Mouse (Mus musculus) embryonic fibroblast, embryonic 13.5 days (primary cell): ENCODE data around the gene Asf1b. TPM values are rescaled to one million over a fixed set of nuclear protein-coding genes. Genes with fewer than 3 reads are reported as not detected.
A peak's percentile ranks its signal among the peaks of the same experiment; 100 is the strongest.

Experiments
- H3K27ac ChIP-seq: 2 replicates; pipeline ENCODE4 v1.5.1; 2012; ENCODE audit warnings: low read length, control low read depth, inconsistent platforms; ENCODE audit not compliant: insufficient read depth
- H3K4me1 ChIP-seq: 2 replicates; pipeline ENCODE4 v1.6.1; 2011; ENCODE audit warnings: low read length; ENCODE audit not compliant: control insufficient read depth, insufficient read depth
- H3K4me3 ChIP-seq: 2 replicates; pipeline ENCODE4 v1.5.1; 2011; ENCODE audit warnings: mild to moderate bottlenecking, control low read depth, low read length; ENCODE audit not compliant: insufficient read depth
- CTCF ChIP-seq: IDR thresholded peaks from 2 replicates; pipeline ENCODE4 v1.5.1; 2011; ENCODE audit warnings: mild to moderate bottlenecking, control low read depth, low read length, moderate library complexity, borderline replicate concordance; ENCODE audit not compliant: insufficient read depth
- POLR2A ChIP-seq: IDR thresholded peaks from 2 replicates; pipeline ENCODE4 v1.6.1; 2011; ENCODE audit warnings: low read depth, mild to moderate bottlenecking, control low read depth, low read length, moderate library complexity
- polyA plus RNA-seq: library from polyadenylated mRNA; stranded (reverse); fragments of >200 nt; gene quantifications from 2 replicates; pipeline ENCODE4 v1.2.4, GENCODE M21; 2011; ENCODE audit warnings: low read depth; ENCODE audit not compliant: missing spikeins, insufficient read length

The Asf1b gene
- polyA plus RNA-seq, 1 experiment, result 16.6 TPM

- no peak for TF ChIP-seq POLR2A
- Histone ChIP-seq H3K27ac (no peak overlapping the region), H3K4me3 (peak overlapping the region; percentile 87), H3K4me1 (0 out of 2 replicates have a peak, but pooled peaks cover 4% of the 10 kb centered on the region)
Measured at GRCm38 (mm10) chr8:83955958-83956218, 581 bp downstream of the Asf1b start.

GRCm38 (mm10) chr8:83956789-83957188, 1.5 kb downstream of the Asf1b start:
- Histone ChIP-seq H3K4me1 (0 out of 2 replicates have a peak, but pooled peaks cover 4% of the 10 kb centered on the region), H3K4me3 (peak overlapping the region; percentile 87), H3K27ac (no peak overlapping the region)
- TF ChIP-seq CTCF (no peak), POLR2A (no peak)

- H3K27ac ChIP-seq, result no peak overlapping the region
- no peak overlapping the region for H3K4me3 ChIP-seq
- no peaks in the 10 kb centered on the region for H3K4me1 ChIP-seq
- TF ChIP-seq CTCF (no peak), POLR2A (no peak)
Measured at GRCm38 (mm10) chr8:83964015-83964765, 8.9 kb downstream of the Asf1b start.

- TF ChIP-seq CTCF (no peak), POLR2A (no peak)
- Histone ChIP-seq H3K27ac (no peak overlapping the region), H3K4me1 (peaks cover 6% of the 10 kb centered on the region), H3K4me3 (no peak overlapping the region)
Measured at GRCm38 (mm10) chr8:83967701-83968100, 12.4 kb downstream of the Asf1b start.

- Histone ChIP-seq H3K4me3 (no peak overlapping the region), H3K4me1 (peaks cover 6% of the 10 kb centered on the region), H3K27ac (no peak overlapping the region)
- TF ChIP-seq CTCF (no peak), POLR2A (no peak; the same call in 1 of the 2 replicates)
Measured at GRCm38 (mm10) chr8:83971121-83971520, 15.8 kb downstream of the Asf1b start.

GRCm38 (mm10) chr8:83971661-83972060, 16.4 kb downstream of the Asf1b start:
- Histone ChIP-seq H3K27ac (no peak overlapping the region), H3K4me3 (no peak overlapping the region)

GRCm38 (mm10) chr8:83972150-83973120, 17.1 kb downstream of the Asf1b start, which contains the start of gene Prkaca:
Gene Prkaca, plus strand, starts transcription at chr8:83972993.
- peak within 1 kb of the TSS; percentile 79 for H3K4me3 ChIP-seq
- no peak within 1 kb of the TSS for H3K27ac ChIP-seq
- H3K4me1 ChIP-seq, result peaks cover 9% of the 10 kb centered on the region
- TF ChIP-seq CTCF, result no peak
- peak; percentile 56 for TF ChIP-seq POLR2A

More at GRCm38 (mm10) chr8:83971661-83972060, 16.4 kb downstream of the Asf1b start:
- TF ChIP-seq CTCF (no peak), POLR2A (no peak)
- H3K4me1 ChIP-seq, result peaks cover 6% of the 10 kb centered on the region

GRCm38 (mm10) chr8:83973161-83974031, 18.1 kb downstream of the Asf1b start:
- H3K4me3 ChIP-seq, result peak overlapping the region; percentile 79
- H3K4me1 ChIP-seq, result peaks cover 11% of the 10 kb centered on the region
- TF ChIP-seq CTCF, result no peak
- no peak; the same call in 1 of the 2 replicates for TF ChIP-seq POLR2A
- no peak overlapping the region for H3K27ac ChIP-seq

GRCm38 (mm10) chr8:83974521-83974920, 19.2 kb downstream of the Asf1b start:
- no peak overlapping the region for H3K4me3 ChIP-seq
- peaks cover 11% of the 10 kb centered on the region for H3K4me1 ChIP-seq
- no peak overlapping the region for H3K27ac ChIP-seq
- TF ChIP-seq CTCF (no peak), POLR2A (no peak)
